Mouse (Mus musculus) testis, adult 2 months (tissue): ENCODE measurements at regions not wholly inside any gene's neighbourhood (a gene's known extent, or its start where the extent isn't known, plus 50 kb on each side); places are given as distances from the start of the nearest gene placed in this dataset.

Experiments used
- H3K27ac ChIP-seq: fragments of 200-500 bp; 2 replicates; pipeline ENCODE4 v1.5.1; 2012; ENCODE audit warnings: low read depth, low read length; ENCODE audit not compliant: control insufficient read depth, insufficient read depth
- H3K27me3 ChIP-seq: fragments of 200-500 bp; 2 replicates; pipeline ENCODE4 v1.6.1; 2012; ENCODE audit warnings: mild to moderate bottlenecking, low read length, moderate library complexity; ENCODE audit not compliant: control insufficient read depth, insufficient read depth
- H3K36me3 ChIP-seq: fragments of 200-500 bp; 2 replicates; pipeline ENCODE4 v1.6.1; 2012; ENCODE audit warnings: mild to moderate bottlenecking, low read length; ENCODE audit not compliant: control insufficient read depth, insufficient read depth
- H3K4me1 ChIP-seq: fragments of 200-500 bp; 2 replicates; pipeline ENCODE4 v1.6.1; 2012; ENCODE audit warnings: low read length; ENCODE audit not compliant: control insufficient read depth, insufficient read depth
- H3K4me3 ChIP-seq: fragments of 200-500 bp; 2 replicates; pipeline ENCODE4 v1.5.1; 2012; ENCODE audit warnings: low read depth, mild to moderate bottlenecking, low read length, moderate library complexity, mixed read lengths; ENCODE audit not compliant: control insufficient read depth
- CTCF ChIP-seq: fragments of 200-500 bp; IDR thresholded peaks from 2 replicates; pipeline ENCODE4 v1.5.1; 2012; ENCODE audit warnings: low read depth, mild to moderate bottlenecking, inconsistent platforms, low read length, moderate library complexity; ENCODE audit not compliant: control insufficient read depth, insufficient read depth, insufficient replicate concordance
- POLR2A ChIP-seq: fragments of 200-500 bp; IDR thresholded peaks from 2 replicates; pipeline ENCODE4 v1.6.1; 2012; ENCODE audit warnings: low read depth, mild to moderate bottlenecking, inconsistent platforms, low read length, moderate library complexity; ENCODE audit not compliant: control insufficient read depth

DNA sequence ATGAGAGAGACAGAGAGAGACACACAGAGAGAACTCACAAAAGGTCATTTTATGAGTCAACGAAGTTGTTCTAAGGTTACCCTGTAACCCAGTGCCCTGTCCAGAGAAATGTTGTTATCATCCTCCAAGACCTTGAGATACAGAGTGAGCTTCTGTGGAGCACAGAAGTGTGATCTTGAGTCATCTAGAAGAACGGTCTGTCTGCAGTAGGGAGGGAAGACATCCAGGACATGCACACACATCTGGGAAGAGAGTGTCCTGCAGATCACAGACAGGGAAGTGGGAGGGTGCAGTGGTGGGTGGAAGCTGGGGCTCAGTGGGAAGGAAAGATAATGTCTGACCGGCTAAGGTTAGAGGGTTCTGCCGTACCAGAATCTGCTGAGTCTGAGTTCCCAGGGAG lies 155.3 kb downstream of the Fam169b start:
- Histone ChIP-seq H3K27ac (no peak overlapping the region), H3K36me3 (no peaks in the 10 kb centered on the region), H3K27me3 (no peaks in the 10 kb centered on the region), H3K4me1 (no peaks in the 10 kb centered on the region), H3K4me3 (peak overlapping the region; percentile 16)
- TF ChIP-seq POLR2A: no peak
- TF ChIP-seq CTCF: no peak

DNA sequence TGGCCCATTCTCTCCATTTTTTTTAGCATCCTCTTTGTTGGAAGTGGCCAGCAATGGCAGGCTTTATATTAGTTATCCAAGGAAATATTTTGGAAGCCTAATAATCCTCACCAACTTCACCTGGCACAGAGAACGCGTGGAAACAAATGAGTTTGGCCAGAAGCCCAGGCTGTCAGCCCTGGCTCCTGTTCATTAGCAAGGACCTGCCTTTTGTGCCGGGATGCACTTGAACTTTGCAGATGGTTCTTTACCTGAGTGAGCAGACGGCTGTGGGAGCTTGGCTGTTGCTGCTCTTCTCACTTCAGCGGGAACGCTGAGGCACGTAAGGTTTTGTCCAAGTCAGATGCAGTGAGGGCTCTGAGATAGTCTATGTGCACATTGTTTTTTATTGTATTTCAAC lies 142.3 kb downstream of the Fam169b start:
- Histone ChIP-seq H3K27me3 (no peaks in the 10 kb centered on the region), H3K27ac (no peak overlapping the region), H3K4me1 (no peaks in the 10 kb centered on the region), H3K36me3 (no peaks in the 10 kb centered on the region), H3K4me3 (peak overlapping the region; percentile 3; the same call in 1 of the 2 replicates)
- TF ChIP-seq POLR2A: no peak

DNA sequence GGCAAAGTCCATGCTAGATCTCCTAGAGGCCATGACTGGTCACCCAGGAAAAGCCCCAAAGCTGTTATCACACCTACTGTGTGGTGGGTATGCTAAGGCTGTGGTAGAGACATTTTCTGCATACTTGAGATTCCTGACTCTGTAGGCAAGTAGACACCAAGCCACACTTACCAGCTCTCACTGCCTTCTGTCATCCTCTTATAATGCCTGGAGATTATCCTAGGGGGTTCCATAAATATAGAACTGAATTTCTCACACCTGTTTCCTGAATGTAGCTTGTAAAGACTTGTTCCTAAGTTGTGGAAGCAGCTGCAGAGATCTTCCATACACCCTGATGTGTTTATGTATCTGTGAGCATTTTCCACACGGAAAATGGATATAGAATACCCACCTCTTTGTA lies 139.1 kb downstream of the Fam169b start:
- Histone ChIP-seq H3K4me3 (no peak overlapping the region), H3K27ac (no peak overlapping the region), H3K36me3 (no peaks in the 10 kb centered on the region), H3K27me3 (no peaks in the 10 kb centered on the region), H3K4me1 (no peaks in the 10 kb centered on the region)
- TF ChIP-seq POLR2A (no peak), CTCF (no peak)
